Mouse (Mus musculus) R1 (cell line): ENCODE results near the gene Sema3g.

Source experiments
- DNase-seq: peaks from one replicate; pipeline ENCODE4 v3.0.0-alpha.2; 2018; ENCODE audit warnings: low read depth, low spot score

The Sema3g gene

GRCm38 (mm10) chr14:31230442-31230841 is 12.8 kb downstream of the Sema3g start:
- DNase-seq = no peak

- DNase-seq = no peak
Measured at GRCm38 (mm10) chr14:31232404-31233069, 14.9 kb downstream of the Sema3g start.

- DNase-seq = no peak
Measured at GRCm38 (mm10) chr14:31233070-31233995, 15.7 kb downstream of the Sema3g start.

- peak; percentile 89 for DNase-seq
Measured at GRCm38 (mm10) chr14:31233996-31234591, 16.4 kb downstream of the Sema3g start.

- no peak for DNase-seq
Measured at GRCm38 (mm10) chr14:31237101-31237882, 19.6 kb downstream of the Sema3g start.

- DNase-seq = no peak
Measured at GRCm38 (mm10) chr14:31240528-31240927, 22.9 kb downstream of the Sema3g start.

GRCm38 (mm10) chr14:31244777-31245176 is 27.1 kb downstream of the Sema3g start:
- DNase-seq = no peak

- no peak for DNase-seq
Measured at GRCm38 (mm10) chr14:31245946-31246345, 28.3 kb downstream of the Sema3g start.

- DNase-seq = no peak
Measured at GRCm38 (mm10) chr14:31248396-31248795, 30.7 kb downstream of the Sema3g start.

- peak; percentile 80 for DNase-seq
Measured at GRCm38 (mm10) chr14:31250222-31251083, 32.8 kb downstream of the Sema3g start.

- DNase-seq = peak; percentile 92
Measured at GRCm38 (mm10) chr14:31251084-31251604, 33.5 kb downstream of the Sema3g start, which contains the start of the genes Phf7 and Bap1. Gene Phf7 (minus strand): TSS chr14:31251317. Gene Bap1 (plus strand): TSS chr14:31251450.

- no peak for DNase-seq
Measured at GRCm38 (mm10) chr14:31251626-31252025, 34.0 kb downstream of the Sema3g start.

GRCm38 (mm10) chr14:31252091-31252490 is 34.4 kb downstream of the Sema3g start:
- no peak for DNase-seq

- no peak for DNase-seq
Measured at GRCm38 (mm10) chr14:31258476-31259050, 40.9 kb downstream of the Sema3g start.

- no peak for DNase-seq
Measured at GRCm38 (mm10) chr14:31260374-31260773, 42.7 kb downstream of the Sema3g start.

GRCm38 (mm10) chr14:31260932-31261331 is 43.3 kb downstream of the Sema3g start:
- DNase-seq = no peak

- DNase-seq = no peak
Measured at GRCm38 (mm10) chr14:31267649-31268048, 50.0 kb downstream of the Sema3g start.

GRCm38 (mm10) chr14:31268301-31269001 is 50.8 kb downstream of the Sema3g start:
- peak; percentile 70 for DNase-seq

- DNase-seq = peak; percentile 85
Measured at GRCm38 (mm10) chr14:31269456-31270100, 51.9 kb downstream of the Sema3g start.
